ENCODE assay signal across 8 mouse cellular contexts in genomic region chr19:44408223-44408545, GRCm38 (mm10). TPM values are rescaled to one million over a fixed set of nuclear protein-coding genes. Genes with fewer than 3 reads are reported as not detected.
DNase-seq lines count a peak whose midpoint lies in the region; ATAC-seq and TF ChIP-seq lines count a peak whose summit lies in the region.

No protein-coding gene starts in this region.

- TF ChIP-seq EP300 in ES-Bruce4 (IDR thresholded peaks at IDR 0.05; ENCODE audit: insufficient read depth, low read depth, low read length) = peak; percentile 70
- no peak for TF ChIP-seq EP300 in liver, postnatal 0 days (IDR thresholded peaks at IDR 0.05; ENCODE audit: low read depth)

- TF ChIP-seq CTCF in ES-Bruce4 (IDR thresholded peaks at IDR 0.05; ENCODE audit: low read depth, low read length) = no peak
- TF ChIP-seq CTCF in brain, embryonic 14.5 days (IDR thresholded peaks at IDR 0.05; ENCODE audit: borderline replicate concordance, extremely low read depth, insufficient read depth, insufficient read length) = no peak
- no peak for TF ChIP-seq CTCF in liver, postnatal 0 days (IDR thresholded peaks at IDR 0.05; ENCODE audit: low read depth)

- intact Hi-C loops in heart, postnatal 10 days (cut with DNase I) = no loop called here

- peak overlapping the region; percentile 24 for H3K9ac ChIP-seq in ES-Bruce4 (ENCODE audit: low read depth, poor library complexity, severe bottlenecking)
- peak overlapping the region; percentile 36 for H3K9ac ChIP-seq in liver, postnatal 0 days (replicated peaks)
- 0 out of 2 replicates have a peak overlapping the region, but pooled peaks have one; percentile 22 for H3K9ac ChIP-seq in neural tube, embryonic 14.5 days (replicated peaks; ENCODE audit: low read depth, low read length)

- peak; percentile 12 for TF ChIP-seq POLR2A in ES-Bruce4 (IDR thresholded peaks at IDR 0.05; ENCODE audit: insufficient read depth, low read length)
- no peak for TF ChIP-seq POLR2A in brain, embryonic 14.5 days (IDR thresholded peaks at IDR 0.05; ENCODE audit: borderline replicate concordance, extremely low read depth, insufficient read depth, insufficient read length, poor library complexity, severe bottlenecking)

- H3K9me3 ChIP-seq in ES-Bruce4 (replicated peaks; ENCODE audit: control insufficient read depth, insufficient read depth, low read length, poor library complexity, severe bottlenecking) = no peaks in the 10 kb centered on the region
- H3K9me3 ChIP-seq in forebrain, embryonic 10.5 days = no peaks in the 10 kb centered on the region
- H3K9me3 ChIP-seq in liver, postnatal 0 days (ENCODE audit: low read length) = no peaks in the 10 kb centered on the region
- H3K9me3 ChIP-seq in neural tube, embryonic 14.5 days (ENCODE audit: control insufficient read depth, low read length) = no peaks in the 10 kb centered on the region

- peak overlapping the region; percentile 98 for H3K27ac ChIP-seq in ES-Bruce4 (ENCODE audit: insufficient read depth, low read length)
- peak overlapping the region; percentile 89 for H3K27ac ChIP-seq in forebrain, embryonic 10.5 days
- H3K27ac ChIP-seq in liver, postnatal 0 days (ENCODE audit: low read depth) = 0 out of 2 replicates have a peak overlapping the region, but pooled peaks have one; percentile 19
- H3K27ac ChIP-seq in neural tube, embryonic 14.5 days (ENCODE audit: low read depth, low read length) = peak overlapping the region; percentile 60

- no peaks in the 10 kb centered on the region for H3K27me3 ChIP-seq in ES-Bruce4 (ENCODE audit: control insufficient read depth, insufficient read depth, low read length, poor library complexity, severe bottlenecking)
- H3K27me3 ChIP-seq in forebrain, embryonic 10.5 days (ENCODE audit: poor library complexity, severe bottlenecking) = peaks cover 8% of the 10 kb centered on the region; the same call in 1 of the 2 replicates
- H3K27me3 ChIP-seq in liver, postnatal 0 days (ENCODE audit: insufficient read depth, low read length) = peaks cover 6% of the 10 kb centered on the region; the same call in 1 of the 2 replicates
- no peaks in the 10 kb centered on the region for H3K27me3 ChIP-seq in neural tube, embryonic 14.5 days (ENCODE audit: control insufficient read depth, insufficient read depth, low read length)

- peaks cover 14% of the 10 kb centered on the region for H3K36me3 ChIP-seq in ES-Bruce4 (ENCODE audit: control insufficient read depth, insufficient read depth, low read length, poor library complexity, severe bottlenecking)
- peaks cover 29% of the 10 kb centered on the region for H3K36me3 ChIP-seq in forebrain, embryonic 10.5 days (replicated peaks)
- peaks cover under 1% of the 10 kb centered on the region; the same call in 1 of the 2 replicates for H3K36me3 ChIP-seq in liver, postnatal 0 days (replicated peaks; ENCODE audit: insufficient read depth, low read length)
- H3K36me3 ChIP-seq in neural tube, embryonic 14.5 days (ENCODE audit: control insufficient read depth, insufficient read depth, low read length) = no peaks in the 10 kb centered on the region

- peak; percentile 80 for DNase-seq in brain, embryonic 14.5 days (ENCODE audit: low read depth)
- peak; percentile 65 for DNase-seq in forebrain, embryonic 10.5 days (ENCODE audit: extremely low spot score, low spot score)
- DNase-seq in heart, postnatal 10 days = peak; percentile 71 to 79
- peak; percentile 69 to 76 for DNase-seq in kidney, postnatal 36 days
- DNase-seq in liver, postnatal 0 days = peak; percentile 60
- DNase-seq in urinary bladder, postnatal 25 days (ENCODE audit: low spot score) = peak; percentile 35

- WGBS in forebrain, embryonic 10.5 days = under 1% methylated on average over 14 of the region's 14 CpGs
- WGBS in liver, postnatal 0 days (ENCODE audit: insufficient replicate concordance) = under 1% methylated on average over 14 of the region's 14 CpGs
- WGBS in neural tube, embryonic 14.5 days = 2% methylated on average over 14 of the region's 14 CpGs

- peak; percentile 75 for ATAC-seq in liver, postnatal 0 days
- peak; percentile 69 for ATAC-seq in neural tube, embryonic 14.5 days (ENCODE audit: low read depth)

- peak overlapping the region; percentile 63 for H3K4me3 ChIP-seq in ES-Bruce4 (ENCODE audit: low read depth, low read length)
- H3K4me3 ChIP-seq in forebrain, embryonic 10.5 days = peak overlapping the region; percentile 72
- H3K4me3 ChIP-seq in liver, postnatal 0 days (ENCODE audit: low read depth, low read length) = peak overlapping the region; percentile 56
- H3K4me3 ChIP-seq in neural tube, embryonic 14.5 days (ENCODE audit: low read depth, low read length) = peak overlapping the region; percentile 34

- H3K4me2 ChIP-seq in liver, postnatal 0 days (ENCODE audit: low read depth, low read length) = peak overlapping the region; percentile 83
- peak overlapping the region; percentile 88 for H3K4me2 ChIP-seq in neural tube, embryonic 14.5 days (ENCODE audit: low read depth, low read length)

- H3K4me1 ChIP-seq in ES-Bruce4 (ENCODE audit: control insufficient read depth, insufficient read depth, low read length) = no peaks in the 10 kb centered on the region
- H3K4me1 ChIP-seq in forebrain, embryonic 10.5 days = peaks cover 41% of the 10 kb centered on the region
- H3K4me1 ChIP-seq in liver, postnatal 0 days (ENCODE audit: insufficient read depth) = peaks cover 17% of the 10 kb centered on the region
- no peaks in the 10 kb centered on the region for H3K4me1 ChIP-seq in neural tube, embryonic 14.5 days (ENCODE audit: control insufficient read depth, insufficient read depth, low read length)

RNA-seq across cellular contexts. Expression of gene Scd1, which starts 0.5 kb away (rescaled TPM):
- polyA plus RNA-seq in ES-Bruce4 (2011; ENCODE audit: insufficient read depth, insufficient read length, low read depth, missing spikeins) = 114 TPM in 2 replicates
- 9.6 and 16.6 TPM in 2 replicates for polyA plus RNA-seq in brain, embryonic 14.5 days (2012; rRNA removed)
- 21.8 and 23.4 TPM in 2 replicates for polyA plus RNA-seq in forebrain, embryonic 10.5 days (2016; fragmentation: Nextera tagmentation; extraction: Ambion mirVana)
- total RNA-seq in heart, postnatal 10 days (2021) = 10 to 100 TPM; 19.7 to 30.1 TPM
- polyA plus RNA-seq in liver, postnatal 0 days (2015; fragmentation: Nextera tagmentation; extraction: Ambion mirVana) = 2.3 and 2.8 TPM in 2 replicates
- 7.6 and 10.9 TPM in 2 replicates for polyA plus RNA-seq in neural tube, embryonic 14.5 days (2014; fragmentation: Nextera tagmentation; extraction: Ambion mirVana)

Comparison
In these comparisons a context has a peak if more than half of its experiments do, and no peak if none do; other contexts are left out.
1. Peak in every context shown above with its lines: DNase-seq, ATAC-seq, H3K4me3 ChIP-seq and H3K27ac ChIP-seq.
2. H3K27ac ChIP-seq: peak in every context shown above with its lines; median percentile 98 in ES-Bruce4; 89 in forebrain, embryonic 10.5 days; 60 in neural tube, embryonic 14.5 days; 19 in liver, postnatal 0 days.